Mouse (Mus musculus) cerebellum, adult 11-12 months (tissue): ENCODE data around the gene Rpl41.
A peak's percentile ranks its signal among the peaks of the same experiment; 100 is the strongest.
"Not testable (repeated sequence)": the region's sequence is repeated elsewhere in the genome, so short reads cannot be mapped to it uniquely, and the experiment has no call there.

Source experiments
- DNase-seq: peaks from one replicate; pipeline ENCODE4 v3.0.0; 2022

Gene Rpl41

DNA sequence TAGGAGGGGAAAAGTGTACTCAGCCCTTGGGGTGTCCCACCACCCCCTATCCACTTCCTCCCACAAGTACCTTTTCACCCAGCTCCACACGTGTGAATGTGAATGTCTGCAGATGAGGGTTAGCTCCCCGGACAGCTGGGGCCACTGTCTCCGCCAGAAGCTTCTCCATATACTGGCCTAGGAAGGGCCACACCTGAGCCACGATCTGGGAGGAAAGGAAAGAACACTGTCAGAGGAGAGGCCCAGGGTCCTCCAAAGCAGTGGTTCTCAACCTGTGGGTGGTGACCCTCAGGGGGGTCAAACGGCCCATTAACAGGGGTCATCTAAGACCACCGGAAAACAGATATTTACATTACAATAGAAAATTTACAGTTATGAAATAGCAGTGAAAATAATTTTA is 26.8 kb downstream of the Rpl41 start:
- DNase-seq = no peak

DNA sequence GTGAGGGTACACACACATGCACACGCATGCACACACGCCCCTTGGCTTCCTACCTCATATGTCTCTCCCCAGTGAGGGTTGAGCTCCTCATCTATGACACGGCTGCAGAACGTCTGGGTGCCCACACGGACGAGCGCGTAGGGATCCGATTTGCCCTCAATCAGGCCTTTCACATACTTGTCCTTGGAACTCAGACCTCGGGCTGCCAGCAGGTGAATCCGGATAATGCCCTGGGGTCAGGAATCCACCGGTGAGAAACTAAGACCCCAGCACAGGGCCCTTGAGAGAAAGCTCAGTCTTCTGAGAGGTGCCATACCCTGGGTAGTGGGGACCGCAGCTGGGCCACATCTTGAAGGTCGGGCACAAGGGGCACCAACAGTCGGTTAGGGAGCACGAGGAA is 28.5 kb downstream of the Rpl41 start:
- DNase-seq = no peak

DNA sequence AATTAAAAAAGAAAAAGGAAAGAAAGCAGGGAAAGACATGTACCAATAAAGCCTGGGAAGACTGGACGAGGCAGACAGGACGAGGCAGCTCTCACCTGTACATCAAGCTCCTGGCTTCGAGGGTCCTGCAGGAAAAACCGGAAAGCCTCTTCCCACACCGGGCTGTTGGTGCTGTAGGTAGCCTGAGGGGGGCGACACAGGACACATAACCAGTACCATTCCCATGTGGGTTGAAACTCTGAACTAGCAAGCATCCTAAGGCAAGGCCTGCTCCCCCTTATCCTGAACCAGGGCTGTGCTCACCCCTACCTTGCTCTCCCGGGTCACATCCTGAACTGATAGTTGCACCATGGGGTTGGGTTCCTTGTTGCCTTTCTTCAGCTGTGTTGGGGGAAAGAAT is 30.3 kb downstream of the Rpl41 start:
- DNase-seq = peak; percentile 65

DNA sequence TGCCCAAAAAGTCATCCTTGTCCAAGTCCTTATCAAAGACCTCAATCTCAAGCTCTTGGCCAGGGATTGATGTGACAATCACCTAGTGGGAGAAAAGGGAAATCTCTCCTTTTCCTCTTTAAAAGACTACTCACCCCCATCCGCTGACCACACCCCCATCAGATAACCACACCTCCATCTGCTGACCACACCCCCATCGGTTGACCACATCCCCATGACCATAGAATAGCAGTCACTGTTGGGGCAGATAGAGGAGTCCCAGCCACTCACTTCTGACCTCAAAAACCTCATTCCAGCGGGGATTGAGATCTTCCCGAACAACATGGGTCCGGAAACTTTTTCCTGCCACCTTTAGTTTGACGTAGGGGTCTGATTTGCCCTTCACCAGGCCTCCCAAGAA is 32.4 kb downstream of the Rpl41 start:
- no peak for DNase-seq

DNA sequence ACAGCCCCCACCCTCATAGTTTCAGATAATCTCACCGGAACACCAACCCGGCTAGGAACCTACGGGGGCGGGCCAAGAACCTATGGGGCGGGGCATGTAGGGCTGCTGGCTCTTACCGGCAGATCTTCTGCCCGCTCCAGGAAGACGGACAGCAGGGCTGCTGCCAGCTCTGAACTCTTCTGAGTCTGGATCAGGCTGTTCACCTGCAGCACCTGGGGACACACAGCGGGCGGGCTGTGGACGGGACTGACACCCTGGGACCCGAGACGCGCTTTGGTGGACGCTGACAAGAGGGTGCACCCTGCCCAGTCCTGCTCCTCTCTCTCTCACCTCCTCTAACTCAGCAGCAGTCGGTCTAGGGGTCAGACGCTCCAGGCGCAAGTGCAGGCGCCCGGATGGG is 33.1 kb downstream of the Rpl41 start:
- no peak for DNase-seq

DNA sequence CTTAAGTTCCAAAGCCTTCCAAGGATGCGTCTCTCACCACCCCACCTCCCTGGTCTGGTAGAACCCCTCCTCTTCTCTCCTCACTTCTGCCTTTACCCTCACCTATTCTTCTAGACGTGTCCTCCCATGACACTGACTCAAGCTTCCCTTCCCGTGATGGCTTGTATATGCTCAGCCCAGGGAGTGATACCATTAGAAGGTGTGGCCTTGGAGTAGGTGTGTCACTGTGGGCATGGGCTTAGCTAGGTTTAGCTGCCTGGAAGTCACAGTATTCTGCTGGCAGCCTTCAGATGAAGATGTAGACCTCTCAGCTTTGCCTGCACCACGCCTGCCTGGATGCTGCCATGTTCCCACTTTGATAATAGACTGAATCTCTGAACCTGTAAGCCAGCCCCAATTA is 34.1 kb downstream of the Rpl41 start:
- no peak for DNase-seq

DNA sequence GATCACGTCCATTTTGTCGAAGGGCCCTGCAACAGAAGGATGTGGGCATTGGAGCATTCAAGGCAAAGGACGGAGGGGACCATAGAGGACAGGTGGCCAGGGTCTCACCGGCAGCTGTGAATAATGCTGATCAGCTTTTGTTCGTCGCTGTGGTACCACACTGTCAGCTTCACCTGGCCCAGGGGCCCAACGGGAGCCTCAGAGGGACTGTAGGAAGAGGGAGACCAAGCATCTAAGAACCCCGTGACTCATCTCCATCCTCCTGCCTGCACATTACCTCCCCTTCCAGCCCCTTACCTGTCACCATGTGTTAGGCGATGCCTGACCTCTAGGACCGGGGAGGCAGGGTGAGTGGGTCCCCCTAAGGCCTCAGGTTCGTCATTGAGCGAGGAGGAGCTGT is 37.3 kb downstream of the Rpl41 start:
- DNase-seq = no peak

DNA sequence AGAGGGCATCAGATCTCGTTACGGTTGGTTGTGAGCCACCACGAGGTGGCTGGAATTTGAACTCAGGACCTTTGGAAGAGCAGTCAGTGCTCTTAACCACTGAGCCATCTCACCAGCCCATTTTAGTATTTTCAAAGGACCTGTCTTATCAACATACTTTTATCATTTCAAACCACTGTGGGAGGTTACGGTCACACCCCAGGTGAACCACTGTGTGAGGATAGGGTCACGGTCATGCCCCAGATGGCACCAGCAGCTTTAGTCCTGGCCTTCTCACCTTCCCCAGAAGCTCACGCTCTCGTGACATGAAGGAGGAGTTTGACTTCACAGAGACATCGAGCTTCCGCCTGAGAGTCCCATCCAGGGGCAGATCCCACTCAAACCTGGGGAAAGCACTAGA is 37.9 kb downstream of the Rpl41 start:
- no peak for DNase-seq

DNA sequence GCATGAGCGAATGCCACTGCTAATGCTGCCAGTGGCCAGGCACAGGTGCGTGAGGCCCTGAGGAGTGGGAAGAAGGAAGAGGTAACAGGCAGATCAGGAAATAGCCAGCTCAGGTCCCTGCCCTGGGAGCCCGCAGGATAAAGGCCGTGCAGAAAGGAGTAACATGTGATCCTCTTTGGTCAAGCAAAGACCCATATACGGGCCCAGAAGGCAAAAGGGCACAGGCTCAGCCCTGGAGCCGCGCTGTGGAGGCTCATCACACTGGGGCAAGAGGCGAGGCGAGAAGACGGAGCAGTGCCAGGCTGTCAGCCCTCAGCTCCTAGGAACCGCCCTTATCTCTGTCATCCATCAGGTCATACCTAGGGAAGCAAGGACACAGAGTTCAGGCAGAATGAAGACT is 38.8 kb downstream of the Rpl41 start:
- DNase-seq = no peak

DNA sequence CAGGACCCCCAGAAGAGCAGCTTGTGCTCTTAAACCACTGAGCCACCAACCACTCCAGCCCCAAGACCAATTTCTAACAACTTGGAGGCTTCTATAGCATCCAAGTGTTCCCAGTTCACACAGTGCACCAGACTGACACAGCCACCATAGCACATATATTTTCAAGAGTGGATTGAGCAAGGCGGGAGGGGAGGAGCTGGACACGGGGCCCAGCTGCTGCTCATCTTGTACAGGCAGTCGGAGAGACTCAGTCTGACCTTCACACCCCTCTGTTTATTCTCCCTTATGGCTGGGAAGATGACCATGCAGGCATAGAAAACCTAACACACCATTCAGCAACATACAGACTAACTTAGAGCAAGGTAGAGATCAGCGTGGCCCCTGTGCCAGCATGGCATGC is 39.3 kb downstream of the Rpl41 start:
- no peak for DNase-seq

DNA sequence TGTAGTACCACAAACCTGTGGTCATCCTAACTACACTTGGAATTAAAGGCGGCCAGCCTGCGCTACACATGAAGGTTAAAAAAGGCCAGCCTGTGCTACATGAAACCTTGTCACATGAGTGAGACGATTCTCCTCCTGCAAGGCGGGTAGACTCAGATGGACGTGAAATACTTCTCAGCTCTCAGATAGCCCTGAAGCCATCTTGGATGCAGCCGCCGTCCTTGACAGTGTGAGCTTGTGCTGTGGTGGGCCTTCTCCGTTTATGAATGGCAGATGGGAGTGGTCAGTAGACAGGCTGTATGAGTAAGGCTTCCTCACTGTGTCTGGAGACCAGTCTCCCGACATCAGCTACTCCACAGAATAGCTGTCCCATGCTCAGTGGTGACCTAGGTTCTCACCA is 39.9 kb downstream of the Rpl41 start:
- DNase-seq = no peak

DNA sequence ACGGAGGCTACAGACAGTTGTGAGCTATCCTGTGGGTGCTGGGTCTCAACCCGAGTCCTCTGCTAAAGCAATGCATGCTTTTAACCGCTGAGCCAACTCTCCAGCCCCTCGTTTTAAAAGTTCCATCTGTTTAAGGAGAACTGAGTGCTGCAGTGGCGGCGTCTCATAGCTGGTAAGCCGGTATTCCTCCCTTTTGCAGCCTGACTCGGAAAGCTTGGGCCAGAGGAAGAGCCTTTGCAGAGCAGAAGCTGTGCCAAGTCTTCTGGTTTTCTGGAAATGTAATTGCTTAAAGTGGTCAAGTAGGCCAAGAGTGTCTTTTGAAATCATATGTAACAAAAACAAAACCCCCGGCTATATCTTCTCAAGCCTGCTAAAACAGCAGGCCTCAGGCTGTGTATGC is 40.8 kb downstream of the Rpl41 start:
- DNase-seq = no peak

DNA sequence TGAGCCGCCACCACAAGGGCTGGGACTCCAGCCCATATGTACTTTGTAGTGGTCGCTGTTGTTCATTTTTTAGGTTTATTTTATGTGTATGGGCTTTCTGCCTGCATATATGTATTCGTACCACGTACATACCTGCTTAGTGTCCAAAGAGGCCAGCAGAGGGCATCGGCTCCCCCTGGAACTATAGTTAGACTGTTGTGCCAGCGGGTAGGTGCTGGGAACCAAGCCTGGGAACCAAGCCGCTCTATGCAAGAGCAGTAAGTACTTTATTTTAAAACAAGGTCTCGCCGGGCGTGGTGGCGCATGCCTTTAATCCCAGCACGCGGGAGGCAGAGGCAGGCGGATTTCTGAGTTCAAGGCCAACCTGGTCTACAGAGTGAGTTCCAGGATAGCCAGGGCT is 43.1 kb downstream of the Rpl41 start:
- DNase-seq = no peak

DNA sequence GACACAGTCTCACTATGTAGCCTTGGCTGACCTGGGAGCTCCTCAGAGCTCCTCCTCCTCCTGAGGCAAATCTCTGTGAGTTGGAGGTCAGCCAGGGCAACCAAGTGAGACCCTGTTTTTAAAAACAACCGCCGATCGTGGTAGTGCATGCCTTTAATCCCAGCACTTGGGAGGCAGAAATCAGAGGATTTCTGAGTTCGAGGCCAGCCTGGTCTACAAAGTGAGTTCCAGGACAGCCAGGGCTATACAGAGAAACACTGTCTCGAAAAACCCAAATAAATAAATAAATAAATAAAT is 43.8 kb downstream of the Rpl41 start:
- not testable (repeated sequence) for DNase-seq

DNA sequence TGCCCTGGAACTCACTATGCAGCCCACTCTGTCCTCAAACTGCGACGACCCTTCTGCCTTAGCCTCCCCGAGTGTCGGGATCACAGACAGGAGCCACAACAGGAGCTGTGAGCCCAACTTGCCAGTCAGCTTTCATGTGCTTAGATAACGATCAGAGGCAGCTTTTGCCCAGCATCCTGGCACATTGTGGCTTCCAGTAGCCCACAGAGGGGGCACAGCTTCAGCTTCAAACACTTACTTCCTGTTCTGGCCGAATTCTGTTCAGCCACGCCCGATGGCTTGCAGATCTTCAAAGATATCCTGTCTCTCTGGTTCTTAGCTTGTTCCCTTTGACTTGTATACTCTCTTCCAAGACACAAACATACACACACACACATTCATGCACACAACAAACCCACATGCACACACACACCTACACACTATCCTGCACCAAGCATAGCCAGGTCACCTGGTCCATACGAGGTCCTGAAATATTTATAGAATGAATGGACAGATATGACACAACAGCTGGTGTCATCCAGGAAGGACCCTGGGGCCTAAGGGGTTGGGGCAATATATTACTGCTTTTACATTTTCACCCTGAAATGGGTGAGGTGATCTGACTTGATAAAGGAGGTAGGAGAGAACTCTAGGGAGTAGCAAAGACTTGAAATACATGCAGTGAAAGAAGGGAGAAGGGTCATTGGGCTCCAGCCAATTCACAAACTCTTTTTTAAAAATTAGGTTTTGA is 44.3 kb downstream of the Rpl41 start:
- DNase-seq = no peak

DNA sequence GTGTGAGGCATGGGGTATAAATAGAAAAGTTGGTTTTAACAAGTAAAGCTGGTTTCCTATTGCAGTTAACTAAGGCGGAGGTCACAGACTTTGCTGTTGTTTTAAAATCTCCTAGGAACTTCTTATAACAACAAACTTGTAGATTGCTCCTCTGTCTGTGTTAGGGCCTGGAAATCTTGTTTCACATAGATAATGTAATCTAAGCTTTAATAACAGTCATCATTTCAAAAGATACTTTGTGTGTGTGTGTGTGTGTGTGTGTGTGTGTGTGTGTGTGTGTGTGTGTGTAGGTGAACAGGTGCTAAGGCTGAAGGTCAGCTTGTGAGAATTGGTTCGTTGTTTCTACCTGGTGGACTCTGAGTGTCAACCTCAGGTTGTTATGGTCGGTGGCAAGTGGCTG is 45.1 kb downstream of the Rpl41 start:
- DNase-seq = no peak

DNA sequence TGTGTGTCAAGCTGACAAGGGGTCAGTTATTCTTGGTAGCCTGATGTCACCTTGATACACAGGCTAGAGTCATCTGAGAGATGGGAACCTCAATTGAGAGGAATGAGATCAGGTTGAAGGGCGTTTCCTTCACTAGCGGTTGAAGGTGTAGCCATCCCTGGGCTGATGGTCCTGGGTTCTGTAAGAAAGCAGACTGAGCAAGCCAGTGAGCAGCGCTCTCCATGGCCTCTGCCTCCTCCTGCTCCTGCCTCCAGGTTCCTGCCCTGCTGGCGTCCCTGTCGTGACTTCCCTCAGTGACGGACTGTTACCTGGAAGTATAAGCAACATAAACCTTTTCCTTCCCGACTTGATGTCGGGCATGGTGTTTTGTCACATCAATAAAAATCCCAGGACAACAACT is 45.6 kb downstream of the Rpl41 start:
- no peak for DNase-seq

DNA sequence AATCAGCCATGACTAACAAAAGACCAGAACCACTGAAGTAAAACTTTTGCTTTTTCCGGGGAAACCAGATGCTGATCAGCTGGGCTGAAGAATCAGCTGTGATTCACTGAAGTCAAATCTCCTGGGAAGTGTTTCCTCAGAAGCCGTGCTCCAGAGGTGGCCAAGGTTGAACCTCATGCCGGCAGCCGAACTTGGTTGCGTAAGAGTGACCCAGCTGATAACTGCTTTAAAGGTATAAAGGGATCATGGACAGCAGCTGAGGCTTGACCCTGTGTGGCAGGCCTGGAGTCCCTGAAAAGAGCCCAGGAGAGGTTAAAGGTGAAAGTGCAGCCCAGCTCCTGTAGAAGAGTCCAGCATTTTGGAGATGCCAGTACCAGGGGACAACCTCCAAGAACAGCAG is 46.8 kb downstream of the Rpl41 start:
- no peak for DNase-seq

DNA sequence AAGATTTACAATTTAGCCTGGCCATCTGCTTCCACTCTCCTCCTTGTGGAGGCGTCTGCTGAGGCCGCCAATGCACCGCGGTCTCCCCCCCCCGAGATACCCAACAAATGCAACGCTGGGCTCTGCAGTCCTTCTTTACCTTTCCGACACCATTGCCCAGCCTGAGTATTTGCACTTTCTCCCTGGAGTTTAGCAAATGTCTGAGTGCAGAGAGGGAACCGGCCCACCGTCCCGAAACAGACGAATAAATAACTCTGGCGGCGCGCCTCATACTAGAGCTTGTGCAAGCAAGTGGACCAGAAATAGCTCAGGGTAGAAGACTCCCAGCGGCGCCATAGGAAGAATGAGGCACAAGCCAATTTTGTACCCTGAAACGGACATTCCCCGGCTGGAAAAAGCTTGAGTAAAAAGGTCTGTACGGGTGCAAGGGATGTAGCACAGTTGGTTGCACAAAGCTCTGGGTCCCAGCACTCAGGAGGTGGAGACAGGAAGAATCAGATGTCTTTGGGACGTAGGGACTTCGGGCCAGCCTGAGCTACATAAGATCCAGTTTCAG is 49.9 kb downstream of the Rpl41 start:
- DNase-seq = peak; percentile 76

DNA sequence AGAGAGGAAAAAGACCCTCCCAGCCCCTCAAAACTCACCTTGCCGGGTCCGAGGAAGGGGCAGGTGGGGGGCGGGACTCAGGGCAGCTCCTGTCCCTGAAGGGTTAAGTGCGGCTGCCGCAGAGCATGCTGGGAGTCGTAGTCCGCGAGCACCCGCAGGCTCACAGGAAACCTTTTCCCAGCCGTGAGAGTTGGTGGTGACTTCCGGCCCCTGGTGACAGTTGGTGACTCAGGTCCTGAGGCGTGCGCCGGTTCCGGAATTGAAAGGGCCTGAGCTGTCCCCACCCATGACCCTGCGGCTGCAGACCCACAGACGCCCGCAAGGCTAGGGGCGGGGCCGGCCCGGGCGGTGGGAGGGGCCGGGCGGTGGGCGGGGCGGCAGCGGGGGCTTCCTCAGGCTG is 50.5 kb downstream of the Rpl41 start, which contains the start of gene Myl6b:
Myl6b (minus strand) TSS at position 96 of the 400 bp plus-strand sequence.
- DNase-seq = peak; percentile 98
